Mouse (Mus musculus): ENCODE results near the gene Ccdc42.

- TF ChIP-seq CTCF (IDR thresholded peaks at IDR 0.05; ENCODE audit: low read depth, low read length) (no peak), POLR2A (IDR thresholded peaks at IDR 0.05; ENCODE audit: extremely low read depth, insufficient read depth, low read length) (no peak)
Measured at GRCm38 (mm10) chr11:68622751-68623150, 35.9 kb downstream of the Ccdc42 start.
